Mouse (Mus musculus): Measurements from ENCODE around the gene C1qtnf4.

C1qtnf4 gene

DNA sequence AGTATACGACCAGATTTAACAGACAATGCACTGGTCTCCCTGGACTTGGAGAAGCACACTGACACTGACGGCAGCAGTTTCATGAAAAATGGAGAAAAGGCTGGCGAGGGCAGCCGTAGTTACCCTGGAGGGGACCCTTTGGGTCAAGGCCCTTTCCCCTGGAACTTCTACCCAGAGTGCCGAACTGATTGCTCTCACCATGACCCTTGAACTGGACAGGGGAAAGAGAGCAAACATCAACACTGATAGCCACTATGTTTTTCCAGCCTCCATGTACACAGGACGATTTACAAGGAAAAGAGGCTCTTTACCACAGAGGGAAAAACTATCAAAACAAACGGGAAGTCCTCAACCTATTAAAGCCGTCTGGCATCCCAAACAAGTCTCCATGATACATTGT lies 46.2 kb downstream of the C1qtnf4 start:
- no peak for DNase-seq (ENCODE audit: low spot score in 2 of 2)

DNA sequence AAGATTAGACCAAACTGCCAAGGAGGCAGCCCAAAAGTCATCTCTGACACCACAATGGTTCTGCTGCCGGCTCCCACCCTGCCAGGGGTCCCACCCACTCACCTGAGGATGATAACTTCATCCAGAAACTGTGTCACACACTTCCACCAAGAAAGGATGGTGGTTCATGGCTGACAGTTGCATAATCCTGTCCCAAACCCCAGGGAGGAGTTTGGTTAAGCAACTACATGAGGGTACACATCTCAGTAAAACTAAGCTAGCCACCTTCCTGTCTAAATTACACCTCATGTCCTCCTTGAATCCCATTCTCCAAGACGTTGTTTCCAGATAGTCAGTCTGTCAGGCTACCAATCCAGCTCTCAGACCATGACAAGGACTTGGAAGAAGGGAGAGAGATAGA lies 46.6 kb downstream of the C1qtnf4 start:
- no peak for DNase-seq (ENCODE audit: low spot score in 2 of 2)

DNA sequence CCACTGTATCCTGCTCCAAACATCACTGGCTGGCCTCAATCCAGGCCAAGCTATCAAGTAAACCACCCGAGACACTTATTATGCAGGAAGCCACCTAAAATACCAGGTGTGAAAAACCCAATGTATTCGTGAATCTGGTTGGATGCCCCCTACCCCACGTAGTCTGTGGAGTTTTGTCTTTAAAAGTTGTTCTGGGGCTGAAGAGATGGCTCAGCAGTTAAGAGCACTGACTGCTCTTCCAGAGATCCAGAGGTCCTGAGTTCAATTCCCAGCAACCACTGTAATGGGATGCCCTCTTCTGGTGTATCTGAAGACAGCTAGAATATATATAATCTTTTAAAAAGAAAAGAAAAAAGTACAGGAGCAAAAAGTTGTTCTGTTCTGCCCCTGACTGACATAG lies 52.7 kb downstream of the C1qtnf4 start:
- DNase-seq (ENCODE audit: low spot score in 2 of 2), result no peak

DNA sequence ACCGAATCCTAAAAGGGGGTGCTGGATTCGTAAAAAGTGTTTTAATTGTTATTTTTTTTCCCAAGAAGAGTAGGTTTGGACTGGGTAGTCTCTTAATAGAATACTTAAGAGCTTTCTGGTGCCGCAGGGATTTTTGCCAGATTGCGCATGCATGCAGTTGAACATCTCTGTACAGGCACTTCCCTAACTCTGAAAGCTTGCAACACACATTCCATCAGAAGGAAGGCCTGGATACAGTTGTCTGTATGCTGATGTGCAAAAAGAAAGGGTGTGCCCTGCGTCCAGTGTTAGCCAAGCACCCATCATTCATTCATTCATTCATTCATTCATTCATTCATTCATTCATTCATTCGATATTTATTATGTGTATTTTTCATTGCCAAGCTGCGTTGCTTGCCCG lies 54.1 kb downstream of the C1qtnf4 start:
- DNase-seq (ENCODE audit: low spot score in 2 of 2), result no peak

All from right cerebral cortex, adult 2 months (tissue).